Mouse (Mus musculus) limb, embryonic 14.5 days (tissue): ENCODE measurements around the gene Nrap. TPM values are rescaled to one million over a fixed set of nuclear protein-coding genes. Genes with fewer than 3 reads are reported as not detected.

Experiments used
- ATAC-seq: fragments of 200-750 bp; cut with Nextera tagmentation; 2 replicates; pipeline ENCODE4 v1.8.0; 2017; ENCODE audit warnings: low read depth, moderate number of reproducible peaks, moderate TSS enrichment; ENCODE audit not compliant: low FRiP score
- DNase-seq: peaks from one replicate; pipeline ENCODE4 v3.0.0-alpha.2; 2015; ENCODE audit warnings: low spot score
- H3K27ac ChIP-seq: fragments of 300-500 bp; sonication (generic); replicated peaks from 2 replicates; pipeline ENCODE4 v1.5.1; 2014; ENCODE audit warnings: low read depth, mild to moderate bottlenecking, low read length, moderate library complexity, mixed read lengths
- H3K27me3 ChIP-seq: fragments of 300-500 bp; sonication (generic); 2 replicates; pipeline ENCODE4 v1.6.1; 2014; ENCODE audit warnings: low read length, mixed read lengths; ENCODE audit not compliant: control insufficient read depth, insufficient read depth
- H3K36me3 ChIP-seq: fragments of 300-500 bp; sonication (generic); 2 replicates; pipeline ENCODE4 v1.6.1; 2014; ENCODE audit warnings: mild to moderate bottlenecking, low read length, moderate library complexity, mixed read lengths; ENCODE audit not compliant: control insufficient read depth, insufficient read depth
- H3K4me1 ChIP-seq: fragments of 300-500 bp; sonication (generic); 2 replicates; pipeline ENCODE4 v1.6.1; 2014; ENCODE audit warnings: antibody characterized with exemption, low read length, mixed read lengths; ENCODE audit not compliant: control insufficient read depth, insufficient read depth
- H3K4me2 ChIP-seq: fragments of 300-500 bp; sonication (generic); replicated peaks from 2 replicates; pipeline ENCODE4 v1.6.1; 2014; ENCODE audit warnings: low read depth, mild to moderate bottlenecking, low read length, moderate library complexity; ENCODE audit not compliant: severe bottlenecking
- H3K4me3 ChIP-seq: fragments of 300-500 bp; sonication (generic); replicated peaks from 2 replicates; pipeline ENCODE4 v1.5.1; 2014; ENCODE audit warnings: low read length
- H3K9ac ChIP-seq: fragments of 300-500 bp; sonication (generic); 2 replicates; pipeline ENCODE4 v1.6.1; 2014; ENCODE audit warnings: mild to moderate bottlenecking, low read depth, low read length, moderate library complexity; ENCODE audit not compliant: severe bottlenecking
- H3K9me3 ChIP-seq: fragments of 300-500 bp; sonication (generic); 2 replicates; pipeline ENCODE4 v1.6.1; 2016; ENCODE audit warnings: low read length; ENCODE audit not compliant: control insufficient read depth
- POLR2A ChIP-seq: fragments of 200-500 bp; IDR thresholded peaks from 2 replicates; pipeline ENCODE4 v1.8.0; 2012; ENCODE audit warnings: inconsistent platforms, mild to moderate bottlenecking, moderate library complexity, borderline replicate concordance; ENCODE audit not compliant: insufficient read depth, insufficient read length; ENCODE audit errors: extremely low read depth
- WGBS: fragments of 180-500 bp; shearing (Covaris S2); extraction: QIAGEN DNeasy Blood & Tissue Kit; methylation state at CpG from one replicate; pipeline ENCODE4 v1.1.7; 2014; 5-methylcytosine and 5-hydroxymethylcytosine counted together
- polyA plus RNA-seq, 2 experiments: library from polyadenylated mRNA; depleted of rRNA in 1 of 2; stranded (reverse) in 1 of 2; unstranded in 1 of 2; fragments of >200 nt; fragmentation: Nextera tagmentation in 1 of 2; extraction: Ambion mirVana in 1 of 2; gene quantifications; 2 replicates each; pipeline versions ENCODE4 v1.2.1 to v1.2.3; 2012 to 2014

Gene Nrap
- polyA plus RNA-seq, 2 experiments = 2.1 to 2.8 TPM

GRCm38 (mm10) chr19:56277140-56277804, 112.6 kb downstream of the Nrap start:
- Histone ChIP-seq H3K4me3 (no peak overlapping the region), H3K4me2 (no peak overlapping the region), H3K9me3 (no peaks in the 10 kb centered on the region), H3K36me3 (no peaks in the 10 kb centered on the region), H3K27ac (no peak overlapping the region), H3K4me1 (no peaks in the 10 kb centered on the region), H3K9ac (no peak overlapping the region), H3K27me3 (no peaks in the 10 kb centered on the region)
- 52% methylated on average over 3 of the region's 3 CpGs for WGBS
- no peak for TF ChIP-seq POLR2A
- DNase-seq (no peak), ATAC-seq (no peak)

- DNase-seq (no peak), ATAC-seq (no peak)
- no peak overlapping the region for H3K9ac ChIP-seq
- H3K4me1 ChIP-seq = no peaks in the 10 kb centered on the region
- WGBS = 84% methylated on average over 8 of the region's 8 CpGs
- H3K4me3 ChIP-seq = no peak overlapping the region
- no peaks in the 10 kb centered on the region for H3K36me3 ChIP-seq
- H3K27me3 ChIP-seq = no peaks in the 10 kb centered on the region
- H3K27ac ChIP-seq = no peak overlapping the region
- H3K9me3 ChIP-seq = no peaks in the 10 kb centered on the region
- no peak for TF ChIP-seq POLR2A
- H3K4me2 ChIP-seq = no peak overlapping the region
These were observed 117.8 kb downstream of the Nrap start for GRCm38 (mm10) chr19:56272081-56272480.

Other genes with a start within 250 kb of the Nrap start
- gene Habp2, start 102.9 kb downstream of the Nrap start, polyA plus RNA-seq (2012; rRNA removed) = 0.63 TPM in 1 of 2 replicates, not detected in the other
- gene Habp2, start 102.9 kb downstream of the Nrap start, polyA plus RNA-seq (2014; fragmentation: Nextera tagmentation; extraction: Ambion mirVana) = 0.10 TPM in 1 of 2 replicates, not detected in the other
- gene Casp7, start 7.1 kb upstream of the Nrap start, polyA plus RNA-seq (2012; rRNA removed) = 18.6 and 21.6 TPM in 2 replicates
- 23.7 and 25.1 TPM in 2 replicates for gene Casp7, start 7.1 kb upstream of the Nrap start, polyA plus RNA-seq (2014; fragmentation: Nextera tagmentation; extraction: Ambion mirVana)
- 0.24 and 0.26 TPM in 2 replicates for gene Plekhs1, start 71.6 kb upstream of the Nrap start, polyA plus RNA-seq (2012; rRNA removed)
- 0.37 TPM in 1 of 2 replicates, not detected in the other for gene Plekhs1, start 71.6 kb upstream of the Nrap start, polyA plus RNA-seq (2014; fragmentation: Nextera tagmentation; extraction: Ambion mirVana)
- 12.2 and 14.7 TPM in 2 replicates for gene Dclre1a, start 158.2 kb upstream of the Nrap start, polyA plus RNA-seq (2012; rRNA removed)
- 19.7 and 22.6 TPM in 2 replicates for gene Dclre1a, start 158.2 kb upstream of the Nrap start, polyA plus RNA-seq (2014; fragmentation: Nextera tagmentation; extraction: Ambion mirVana)
- 14.0 and 15.0 TPM in 2 replicates for gene Nhlrc2, start 158.2 kb upstream of the Nrap start, polyA plus RNA-seq (2012; rRNA removed)
- 14.8 and 15.3 TPM in 2 replicates for gene Nhlrc2, start 158.2 kb upstream of the Nrap start, polyA plus RNA-seq (2014; fragmentation: Nextera tagmentation; extraction: Ambion mirVana)